9 mouse cellular contexts compared by ENCODE assay signal in the genomic region with DNA sequence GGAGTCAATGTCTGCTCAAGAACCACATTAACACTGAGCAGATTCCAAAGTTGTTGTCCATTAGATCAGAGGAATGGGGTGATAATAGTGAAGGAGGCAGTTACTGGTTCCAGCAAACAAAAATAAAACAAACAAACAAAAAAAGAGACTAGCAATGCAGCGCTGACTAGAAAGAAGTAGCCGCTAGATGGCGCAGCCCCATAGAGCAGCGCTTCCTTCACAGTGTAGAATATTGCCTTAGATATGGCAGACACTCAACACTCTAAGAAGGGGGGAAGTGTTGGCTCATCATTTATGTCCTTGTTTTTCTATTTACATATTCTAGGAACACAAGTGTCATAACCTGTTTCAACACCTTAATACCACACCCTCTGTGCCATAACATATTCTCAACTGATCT. TPM values are rescaled to one million over a fixed set of nuclear protein-coding genes. Genes with fewer than 3 reads are reported as not detected.
DNase-seq lines count a peak whose midpoint lies in the region; ATAC-seq lines count a peak whose summit lies in the region.
"Had no signal": no experiment of that assay in that cellular context is flagged by ENCODE, and none has a peak within 500 bp of the region (broad histone marks: within the 10 kb centered on the region; RNA-seq: fewer than 3 reads in every experiment).

No protein-coding gene starts in this region.

- no peaks in the 10 kb centered on the region for H3K9me3 ChIP-seq in heart, embryonic 10.5 days
- H3K9me3 ChIP-seq: limb, embryonic 15.5 days had no signal

- H3K4me1 ChIP-seq in heart, embryonic 10.5 days: no peaks in the 10 kb centered on the region
- H3K4me1 ChIP-seq: limb, embryonic 15.5 days had no signal

- H3K27ac ChIP-seq in heart, embryonic 10.5 days: no peak overlapping the region
- H3K27ac ChIP-seq: limb, embryonic 15.5 days had no signal

- no peaks in the 10 kb centered on the region for H3K36me3 ChIP-seq in heart, embryonic 10.5 days
- H3K36me3 ChIP-seq: limb, embryonic 15.5 days had no signal

- WGBS in heart, embryonic 10.5 days: 5% methylated on average over 4 of the region's 4 CpGs

- H3K27me3 ChIP-seq in heart, embryonic 10.5 days (ENCODE audit: insufficient read depth, poor library complexity, severe bottlenecking): peaks cover 17% of the 10 kb centered on the region; the same call in 1 of the 2 replicates
- H3K27me3 ChIP-seq: limb, embryonic 15.5 days had no signal

- peak; percentile 69 for ATAC-seq in frontal cortex, adult (ENCODE audit: low TSS enrichment)

- no peak overlapping the region for H3K4me3 ChIP-seq in heart, embryonic 10.5 days
- H3K4me3 ChIP-seq: limb, embryonic 15.5 days had no signal

- peak; percentile 29 for DNase-seq in heart, adult 11 months
- DNase-seq in heart, embryonic 10.5 days (ENCODE audit: low spot score): no peak
- DNase-seq in ES-CJ7 (ENCODE audit: low read depth, low spot score): peak; percentile 22
- peak; percentile 74 to 79 for DNase-seq in cerebellum, adult 18-20 months
- DNase-seq in kidney, postnatal 36 days: peak; percentile 59 to 90
- DNase-seq in lung, postnatal 10 days: peak; percentile 83
- peak; percentile 82 for DNase-seq in right cerebral cortex, postnatal 14 days

RNA-seq across cellular contexts. Expression of gene Kcne3, which starts 14.5 kb away (rescaled TPM):
- polyA plus RNA-seq in heart, embryonic 10.5 days (2016; fragmentation: Nextera tagmentation; extraction: Ambion mirVana): 4.2 and 5.9 TPM in 2 replicates

RNA-seq across cellular contexts. Expression of gene Lipt2, which starts 31.7 kb away (rescaled TPM):
- polyA plus RNA-seq in heart, embryonic 10.5 days (2016; fragmentation: Nextera tagmentation; extraction: Ambion mirVana): 13.1 and 20.9 TPM in 2 replicates

RNA-seq across cellular contexts. Expression of gene Pgm2l1, which starts 36.4 kb away (rescaled TPM):
- 0.94 and 1.4 TPM in 2 replicates for polyA plus RNA-seq in heart, embryonic 10.5 days (2016; fragmentation: Nextera tagmentation; extraction: Ambion mirVana)
